Comparison of ENCODE assay signal across 11 mouse cellular contexts in genomic region chr5:131631038-131631997, GRCm38 (mm10).
DNase-seq lines count a peak whose midpoint lies in the region; ATAC-seq lines count a peak whose summit lies in the region.
"Had no signal": no experiment of that assay in that cellular context is flagged by ENCODE, and none has a peak within 500 bp of the region (broad histone marks: within the 10 kb centered on the region; RNA-seq: fewer than 3 reads in every experiment).

No protein-coding gene starts in this region.

- no peaks in the 10 kb centered on the region for H3K36me3 ChIP-seq in forebrain, embryonic 16.5 days (ENCODE audit: control insufficient read depth, insufficient read depth)
- no peaks in the 10 kb centered on the region for H3K36me3 ChIP-seq in limb, embryonic 13.5 days
- H3K36me3 ChIP-seq: lung, embryonic 15.5 days had no signal

- H3K27ac ChIP-seq in forebrain, embryonic 16.5 days (ENCODE audit: low read length), result peak overlapping the region; percentile 81
- H3K27ac ChIP-seq in limb, embryonic 13.5 days, result peak overlapping the region; percentile 90
- H3K27ac ChIP-seq: lung, embryonic 15.5 days had no signal

- H3K4me3 ChIP-seq in forebrain, embryonic 16.5 days (replicated peaks; ENCODE audit: low read length), result no peak overlapping the region
- H3K4me3 ChIP-seq in limb, embryonic 13.5 days, result no peak overlapping the region
- H3K4me3 ChIP-seq: lung, embryonic 15.5 days had no signal

- 9% methylated on average over 12 of the region's 12 CpGs for WGBS in forebrain, embryonic 16.5 days
- 20% methylated on average over 12 of the region's 12 CpGs for WGBS in limb, embryonic 13.5 days

- peak; percentile 31 for DNase-seq in left cerebral cortex, postnatal 4 days
- no peak for DNase-seq in left cerebral cortex, postnatal 25 days (ENCODE audit: low spot score in 2 of 2)
- DNase-seq in retina, postnatal 1 day, result peak; percentile 81
- DNase-seq in layer of hippocampus, adult 8-10 months (ENCODE audit: low spot score in 2 of 2), result no peak
- no peak for DNase-seq in gastrocnemius, postnatal 14 days
- DNase-seq in layer of hippocampus, postnatal 14 days (ENCODE audit: low spot score in 2 of 2), result no peak
- DNase-seq: cerebellum, adult 11 months; heart, postnatal 36 days had no signal

- H3K9me3 ChIP-seq in forebrain, embryonic 16.5 days (ENCODE audit: control insufficient read depth, low read length), result no peaks in the 10 kb centered on the region
- no peaks in the 10 kb centered on the region for H3K9me3 ChIP-seq in limb, embryonic 13.5 days
- H3K9me3 ChIP-seq: lung, embryonic 15.5 days had no signal

- no peaks in the 10 kb centered on the region for H3K27me3 ChIP-seq in forebrain, embryonic 16.5 days (replicated peaks; ENCODE audit: control insufficient read depth, insufficient read depth, low read length)
- peaks cover 8% of the 10 kb centered on the region for H3K27me3 ChIP-seq in limb, embryonic 13.5 days
- H3K27me3 ChIP-seq: lung, embryonic 15.5 days had no signal

- H3K4me1 ChIP-seq in forebrain, embryonic 16.5 days (replicated peaks; ENCODE audit: control insufficient read depth, insufficient read depth, low read length), result peaks cover 22% of the 10 kb centered on the region
- H3K4me1 ChIP-seq in limb, embryonic 13.5 days, result peaks cover 30% of the 10 kb centered on the region
- H3K4me1 ChIP-seq: lung, embryonic 15.5 days had no signal

- intact Hi-C loops in left cerebral cortex, postnatal 4 days (cut with DNase I), result no loop called here
- intact Hi-C loops in left cerebral cortex, postnatal 25 days (cut with DNase I), result no loop called here
- intact Hi-C loops in gastrocnemius, postnatal 14 days (cut with DNase I; ENCODE audit: low total_unique reads), result no loop called here

- H3K9ac ChIP-seq in forebrain, embryonic 16.5 days (replicated peaks; ENCODE audit: low read depth, low read length), result peak overlapping the region; percentile 48; the same call in 1 of the 2 replicates
- H3K9ac ChIP-seq in limb, embryonic 13.5 days, result no peak overlapping the region
- H3K9ac ChIP-seq: lung, embryonic 15.5 days had no signal

- no peak overlapping the region for H3K4me2 ChIP-seq in forebrain, embryonic 16.5 days (ENCODE audit: low read length)
- H3K4me2 ChIP-seq in limb, embryonic 13.5 days (replicated peaks), result peak overlapping the region; percentile 41
- H3K4me2 ChIP-seq: lung, embryonic 15.5 days had no signal

- peak; percentile 68 for ATAC-seq in forebrain, embryonic 16.5 days
- ATAC-seq in limb, embryonic 13.5 days (ENCODE audit: low FRiP score, low read depth), result no peak

Comparison
In these comparisons a context has a peak if more than half of its experiments do, and no peak if none do; other contexts are left out.
1. DNase-seq: peak in left cerebral cortex, postnatal 4 days (single experiment) and retina, postnatal 1 day (single experiment); none in left cerebral cortex, postnatal 25 days (0 of 2), layer of hippocampus, adult 8-10 months (0 of 2), gastrocnemius, postnatal 14 days (single experiment) and layer of hippocampus, postnatal 14 days (0 of 2).